Mouse (Mus musculus): ENCODE measurements around the gene Olfr67. TPM values are rescaled to one million over a fixed set of nuclear protein-coding genes. Genes with fewer than 3 reads are reported as not detected.
"Not testable (repeated sequence)": the region's sequence is repeated elsewhere in the genome, so short reads cannot be mapped to it uniquely, and the experiment has no call there.

Olfr67 gene
- polyA plus RNA-seq, 1 experiment from 2014 or later = not detected

GRCm38 (mm10) chr7:103810746-103811145 lies 19.1 kb upstream of the Olfr67 start:
- Histone ChIP-seq H3K4me1 (no peaks in the 10 kb centered on the region), H3K27me3 (replicated peaks) (no peaks in the 10 kb centered on the region), H3K27ac (no peak overlapping the region), H3K4me3 (replicated peaks) (no peak overlapping the region), H3K9ac (no peak overlapping the region), H3K4me2 (no peak overlapping the region), H3K9me3 (no peaks in the 10 kb centered on the region), H3K36me3 (no peaks in the 10 kb centered on the region)
- no peak for ATAC-seq (ENCODE audit: insufficient read depth, low FRiP score, low read depth)
- 72% methylated on average over 3 of the region's 3 CpGs for WGBS

DNA sequence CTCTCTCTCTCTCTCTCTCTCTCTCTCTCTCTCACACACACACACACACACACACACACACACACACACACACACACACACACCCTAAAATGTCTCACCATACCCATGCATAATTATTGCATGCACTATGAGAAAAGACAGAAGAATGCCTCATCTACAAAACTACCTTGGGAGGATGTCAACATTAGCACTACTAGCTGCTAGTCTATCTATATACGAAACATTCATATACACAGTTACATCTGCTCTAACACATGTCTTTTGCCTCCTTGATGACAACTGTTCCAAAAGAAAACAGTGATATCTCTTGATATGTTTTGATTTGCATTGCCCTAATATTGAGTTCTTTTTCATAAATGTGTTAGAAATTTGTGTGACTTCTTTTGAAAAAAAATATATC lies 18.7 kb upstream of the Olfr67 start:
- Histone ChIP-seq H3K9ac (no peak overlapping the region), H3K36me3 (no peaks in the 10 kb centered on the region), H3K4me3 (replicated peaks) (no peak overlapping the region), H3K27me3 (replicated peaks) (no peaks in the 10 kb centered on the region), H3K4me2 (no peak overlapping the region), H3K4me1 (no peaks in the 10 kb centered on the region), H3K27ac (no peak overlapping the region), H3K9me3 (no peaks in the 10 kb centered on the region)
- WGBS = 77% methylated on average over 1 of the region's 1 CpGs
- ATAC-seq (ENCODE audit: insufficient read depth, low FRiP score, low read depth) = no peak

DNA sequence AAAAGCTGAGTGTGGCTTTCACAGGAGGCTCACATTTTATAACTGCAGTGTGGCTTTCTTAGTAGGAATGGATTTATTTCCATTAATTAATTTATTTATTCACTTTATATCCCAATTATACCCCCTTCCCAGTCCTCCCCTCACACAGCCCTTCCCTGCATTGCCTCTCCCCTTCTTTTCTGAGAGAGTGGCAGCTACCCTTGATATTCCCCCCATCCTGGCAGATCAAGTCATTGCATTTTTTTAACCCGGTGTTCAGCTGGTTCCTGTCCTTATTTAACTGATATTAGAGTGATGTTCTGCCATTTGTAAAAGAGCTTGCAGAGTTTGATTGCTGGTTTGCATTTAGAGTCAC lies 18.2 kb upstream of the Olfr67 start:
- no peak for ATAC-seq (ENCODE audit: insufficient read depth, low FRiP score, low read depth)
- Histone ChIP-seq H3K4me3 (replicated peaks) (no peak overlapping the region), H3K4me2 (no peak overlapping the region), H3K27ac (no peak overlapping the region), H3K4me1 (no peaks in the 10 kb centered on the region), H3K27me3 (replicated peaks) (no peaks in the 10 kb centered on the region), H3K9ac (no peak overlapping the region), H3K9me3 (no peaks in the 10 kb centered on the region), H3K36me3 (no peaks in the 10 kb centered on the region)
- 52% methylated on average over 1 of the region's 1 CpGs for WGBS

GRCm38 (mm10) chr7:103808971-103809800 lies 17.6 kb upstream of the Olfr67 start:
- 44% methylated on average over 5 of the region's 5 CpGs for WGBS
- Histone ChIP-seq H3K4me2 (no peak overlapping the region), H3K9me3 (no peaks in the 10 kb centered on the region), H3K4me1 (no peaks in the 10 kb centered on the region), H3K9ac (no peak overlapping the region), H3K27ac (no peak overlapping the region), H3K27me3 (replicated peaks) (no peaks in the 10 kb centered on the region), H3K36me3 (no peaks in the 10 kb centered on the region), H3K4me3 (replicated peaks) (no peak overlapping the region)
- ATAC-seq (ENCODE audit: insufficient read depth, low FRiP score, low read depth) = no peak

- not testable (repeated sequence) for ATAC-seq (ENCODE audit: insufficient read depth, low FRiP score, low read depth); H3K4me2 ChIP-seq; H3K27ac ChIP-seq; H3K9ac ChIP-seq; H3K4me1 ChIP-seq; H3K27me3 ChIP-seq (replicated peaks); H3K9me3 ChIP-seq; H3K4me3 ChIP-seq (replicated peaks); H3K36me3 ChIP-seq
- 64% methylated on average over 2 of the region's 2 CpGs for WGBS
Measured at GRCm38 (mm10) chr7:103808120-103808519, 16.5 kb upstream of the Olfr67 start.

DNA sequence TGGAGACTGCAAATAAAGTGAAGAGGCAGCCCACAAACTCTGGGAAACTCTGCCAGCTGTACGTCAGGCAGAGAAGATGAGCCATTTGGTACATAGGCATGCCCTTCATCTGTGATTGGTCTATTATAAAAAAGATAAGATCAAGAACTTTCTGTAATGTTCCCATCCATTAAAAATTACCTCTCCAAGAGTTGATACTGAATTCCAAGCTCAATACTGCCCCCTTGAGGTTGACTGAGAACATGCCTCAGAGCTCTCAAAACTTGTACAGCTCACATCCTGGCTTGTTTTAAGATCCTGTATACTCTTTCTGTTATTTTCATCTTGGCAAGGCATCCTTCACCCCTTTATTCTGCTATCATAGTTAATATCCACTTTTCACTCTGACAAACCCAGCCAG lies 15.2 kb upstream of the Olfr67 start:
- 58% methylated on average over 1 of the region's 1 CpGs for WGBS
- no peak overlapping the region for H3K9ac ChIP-seq
- no peaks in the 10 kb centered on the region for H3K9me3 ChIP-seq
- H3K4me1 ChIP-seq = no peaks in the 10 kb centered on the region
- no peak overlapping the region for H3K4me2 ChIP-seq
- no peaks in the 10 kb centered on the region for H3K27me3 ChIP-seq (replicated peaks)
- no peaks in the 10 kb centered on the region for H3K36me3 ChIP-seq
- H3K4me3 ChIP-seq (replicated peaks) = no peak overlapping the region
- no peak for ATAC-seq (ENCODE audit: insufficient read depth, low FRiP score, low read depth)
- H3K27ac ChIP-seq = no peak overlapping the region

DNA sequence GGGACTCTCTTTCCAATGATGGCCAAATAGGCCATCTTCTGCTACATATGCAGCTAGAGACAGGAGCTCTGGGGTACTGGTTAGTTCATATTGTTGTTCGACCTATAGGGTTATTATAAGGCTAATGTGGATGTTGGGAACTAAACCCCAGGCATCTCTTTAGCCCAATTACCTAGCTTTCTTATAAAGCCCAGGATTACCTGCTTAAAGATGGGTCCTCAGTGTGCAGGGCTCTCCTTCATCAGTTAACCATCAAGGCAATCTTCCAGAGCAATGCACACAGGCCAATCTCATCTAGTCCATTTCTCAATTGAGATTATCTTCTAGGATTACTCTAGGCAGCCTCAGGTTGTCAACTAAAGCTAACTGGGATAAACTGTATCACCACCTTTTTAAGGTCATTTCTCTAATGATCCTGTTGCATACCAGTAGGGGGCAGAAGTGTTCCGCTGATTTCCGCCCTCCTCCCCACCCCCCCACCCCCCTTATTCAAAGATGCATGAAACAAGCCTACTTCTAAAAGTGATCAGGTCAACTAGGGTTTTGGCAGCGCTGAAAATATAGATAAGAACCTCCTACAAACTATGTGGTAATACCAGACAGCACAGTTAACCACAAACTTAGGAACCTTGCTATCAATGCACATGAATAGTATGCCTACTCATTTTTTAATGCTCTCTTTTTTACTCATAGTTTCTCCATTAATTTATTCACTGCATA lies 1.2 kb upstream of the Olfr67 start:
- Histone ChIP-seq H3K27me3 (replicated peaks) (no peaks in the 10 kb centered on the region), H3K4me1 (no peaks in the 10 kb centered on the region), H3K9ac (no peak overlapping the region), H3K9me3 (no peaks in the 10 kb centered on the region), H3K27ac (no peak overlapping the region), H3K36me3 (no peaks in the 10 kb centered on the region), H3K4me3 (replicated peaks) (no peak overlapping the region), H3K4me2 (no peak overlapping the region)
- WGBS = 16% methylated on average over 4 of the region's 4 CpGs
- ATAC-seq (ENCODE audit: insufficient read depth, low FRiP score, low read depth) = no peak

GRCm38 (mm10) chr7:103779598-103779997 lies 12.0 kb downstream of the Olfr67 start, which contains the start of gene Olfr68:
Gene Olfr68, minus strand, starts transcription at chr7:103779698.
- no peak within 1 kb of the TSS for H3K9ac ChIP-seq
- no peak within 1 kb of the TSS for H3K27ac ChIP-seq
- no peak within 1 kb of the TSS for H3K4me2 ChIP-seq
- 75% methylated on average over 3 of the region's 3 CpGs for WGBS
- no peak within 1 kb of the TSS for H3K4me3 ChIP-seq (replicated peaks)
- H3K36me3 ChIP-seq = no peaks in the 10 kb centered on the region
- no peaks in the 10 kb centered on the region for H3K4me1 ChIP-seq
- ATAC-seq (ENCODE audit: insufficient read depth, low FRiP score, low read depth) = no peak
- no peaks in the 10 kb centered on the region for H3K27me3 ChIP-seq (replicated peaks)
- H3K9me3 ChIP-seq = no peaks in the 10 kb centered on the region

GRCm38 (mm10) chr7:103777652-103778051 lies 14.0 kb downstream of the Olfr67 start:
- H3K27ac ChIP-seq; H3K4me2 ChIP-seq; H3K36me3 ChIP-seq; H3K9ac ChIP-seq; H3K4me1 ChIP-seq; H3K4me3 ChIP-seq (replicated peaks); H3K9me3 ChIP-seq; ATAC-seq (ENCODE audit: insufficient read depth, low FRiP score, low read depth); H3K27me3 ChIP-seq (replicated peaks): not testable (repeated sequence)
- 81% methylated on average over 4 of the region's 4 CpGs for WGBS

- Histone ChIP-seq H3K9me3 (no peaks in the 10 kb centered on the region), H3K9ac (no peak within 1 kb of the TSS), H3K4me3 (replicated peaks) (no peak within 1 kb of the TSS), H3K27ac (no peak within 1 kb of the TSS), H3K4me2 (no peak within 1 kb of the TSS), H3K36me3 (no peaks in the 10 kb centered on the region), H3K27me3 (replicated peaks) (no peaks in the 10 kb centered on the region), H3K4me1 (no peaks in the 10 kb centered on the region)
- WGBS = 72% methylated on average over 2 of the region's 2 CpGs
- ATAC-seq (ENCODE audit: insufficient read depth, low FRiP score, low read depth) = no peak
Measured at GRCm38 (mm10) chr7:103771494-103771893, 20.1 kb downstream of the Olfr67 start, which contains the start of gene Olfr69. Gene Olfr69, minus strand, starts transcription at chr7:103771594.

DNA sequence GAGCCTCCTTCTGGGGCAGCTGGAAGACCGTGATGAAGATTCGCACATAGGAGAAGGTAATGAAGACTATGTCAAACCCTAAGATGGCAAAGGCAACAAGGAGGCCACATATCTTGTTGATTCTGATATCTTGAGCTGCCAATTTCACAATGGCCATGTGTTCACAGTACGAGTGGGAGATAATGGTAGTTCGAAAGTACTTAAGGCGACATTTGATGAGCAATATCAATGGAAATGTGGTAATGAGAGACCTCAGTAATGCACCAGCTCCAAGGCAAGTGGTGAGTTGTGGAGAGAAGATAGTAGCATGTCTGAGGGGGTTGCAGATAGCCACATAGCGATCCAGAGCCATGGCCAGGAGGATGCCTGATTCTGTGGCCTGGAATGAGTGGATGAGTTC lies 23.9 kb downstream of the Olfr67 start:
- ATAC-seq (ENCODE audit: insufficient read depth, low FRiP score, low read depth); H3K4me1 ChIP-seq: not testable (repeated sequence)

DNA sequence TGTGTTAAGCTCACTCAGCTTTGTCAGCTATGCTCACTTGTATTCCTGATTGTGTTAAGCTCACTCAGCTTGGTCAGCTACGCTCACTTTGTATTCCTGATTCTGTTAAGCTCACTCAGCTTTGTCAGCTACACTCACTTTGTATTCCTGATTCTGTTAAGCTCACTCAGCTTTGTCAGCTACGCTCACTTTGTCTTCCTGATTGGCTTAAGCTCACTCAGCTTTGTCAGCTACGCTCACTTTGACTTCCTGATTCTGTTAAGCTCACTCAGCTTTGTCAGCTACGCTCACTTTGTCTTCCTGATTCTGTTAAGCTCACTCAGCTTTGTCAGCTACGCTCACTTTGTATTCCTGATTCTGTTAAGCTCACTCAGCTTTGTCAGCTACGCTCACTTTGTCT lies 29.4 kb downstream of the Olfr67 start:
- ATAC-seq (ENCODE audit: insufficient read depth, low FRiP score, low read depth); H3K9me3 ChIP-seq; H3K4me3 ChIP-seq (replicated peaks); H3K27me3 ChIP-seq (replicated peaks); H3K4me2 ChIP-seq; H3K36me3 ChIP-seq; H3K4me1 ChIP-seq; H3K9ac ChIP-seq; H3K27ac ChIP-seq: not testable (repeated sequence)
- WGBS = 89% methylated on average over 6 of the region's 6 CpGs

More for the DNA sequence above, 23.9 kb downstream of the Olfr67 start:
- not testable (repeated sequence) for H3K36me3 ChIP-seq; H3K27me3 ChIP-seq (replicated peaks); H3K9ac ChIP-seq; H3K27ac ChIP-seq; H3K4me3 ChIP-seq (replicated peaks); H3K9me3 ChIP-seq; H3K4me2 ChIP-seq
- WGBS = 78% methylated on average over 6 of the region's 6 CpGs

All from stomach, embryonic 15.5 days (tissue).